Comparison of ENCODE assay signal across 14 mouse cellular contexts in the genomic region with DNA sequence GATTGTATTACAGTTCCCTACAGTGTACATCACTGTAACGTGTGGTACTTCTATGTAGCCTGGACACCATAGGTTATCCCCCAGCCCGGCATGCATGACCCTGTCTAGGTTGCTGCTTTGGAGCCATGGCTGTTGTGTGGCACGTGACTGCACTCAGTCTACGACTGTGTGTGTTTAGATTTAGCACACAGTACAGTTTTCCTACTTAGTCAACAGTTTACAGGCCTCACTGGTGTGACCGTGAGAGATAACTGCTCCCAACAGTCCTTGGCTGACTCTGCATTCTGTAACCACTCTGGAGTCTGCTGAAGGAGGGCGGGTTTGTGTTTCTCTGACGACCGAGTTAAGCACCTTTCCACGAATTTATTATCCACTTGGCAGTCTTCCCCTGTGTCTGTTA.
A peak's percentile ranks its signal among the peaks of the same experiment; 100 is the strongest.
DNase-seq lines count a peak whose midpoint lies in the region; ATAC-seq and TF ChIP-seq lines count a peak whose summit lies in the region.
"Had no signal": no experiment of that assay in that cellular context is flagged by ENCODE, and none has a peak within 500 bp of the region (broad histone marks: within the 10 kb centered on the region; RNA-seq: fewer than 3 reads in every experiment).

No protein-coding gene starts in this region.

- peak overlapping the region; percentile 76 for H3K27ac ChIP-seq in kidney, embryonic 15.5 days
- H3K27ac ChIP-seq in midbrain, embryonic 16.5 days (ENCODE audit: low read length) = no peak overlapping the region
- H3K27ac ChIP-seq in midbrain, postnatal 0 days (ENCODE audit: low read depth, low read length) = no peak overlapping the region
- H3K27ac ChIP-seq in limb, embryonic 13.5 days = no peak overlapping the region; the same call in 1 of the 2 replicates
- H3K27ac ChIP-seq: forebrain, embryonic 12.5 days; left cerebral cortex, adult 2 months had no signal

- peak; percentile 56; the same call in 1 of the 2 replicates for ATAC-seq in kidney, embryonic 15.5 days (replicated peaks; ENCODE audit: low FRiP score)
- peak; percentile 28; the same call in 1 of the 2 replicates for ATAC-seq in midbrain, embryonic 16.5 days
- ATAC-seq in midbrain, postnatal 0 days (ENCODE audit: low FRiP score) = no peak
- ATAC-seq in limb, embryonic 13.5 days (ENCODE audit: low FRiP score, low read depth) = peak; percentile 59; the same call in 1 of the 2 replicates
- ATAC-seq in inflammation-experienced regulatory T-cells, adult 6 months = no peak

- H3K36me3 ChIP-seq in kidney, embryonic 15.5 days = no peaks in the 10 kb centered on the region
- no peaks in the 10 kb centered on the region for H3K36me3 ChIP-seq in midbrain, embryonic 16.5 days (ENCODE audit: control insufficient read depth, insufficient read depth, low read length)
- no peaks in the 10 kb centered on the region for H3K36me3 ChIP-seq in midbrain, postnatal 0 days (ENCODE audit: insufficient read depth, low read length)
- H3K36me3 ChIP-seq in limb, embryonic 13.5 days = no peaks in the 10 kb centered on the region
- H3K36me3 ChIP-seq: forebrain, embryonic 12.5 days; limb, embryonic 12.5 days had no signal

- no peaks in the 10 kb centered on the region for H3K9me3 ChIP-seq in kidney, embryonic 15.5 days (replicated peaks)
- no peaks in the 10 kb centered on the region for H3K9me3 ChIP-seq in midbrain, embryonic 16.5 days (replicated peaks; ENCODE audit: control insufficient read depth, low read length, poor library complexity, severe bottlenecking)
- H3K9me3 ChIP-seq in midbrain, postnatal 0 days (ENCODE audit: low read length) = no peaks in the 10 kb centered on the region
- H3K9me3 ChIP-seq in limb, embryonic 13.5 days = no peaks in the 10 kb centered on the region
- H3K9me3 ChIP-seq: forebrain, embryonic 12.5 days; limb, embryonic 12.5 days had no signal

- no peaks in the 10 kb centered on the region for H3K27me3 ChIP-seq in kidney, embryonic 15.5 days
- H3K27me3 ChIP-seq in midbrain, embryonic 16.5 days (ENCODE audit: control insufficient read depth, insufficient read depth, low read depth, low read length) = no peaks in the 10 kb centered on the region
- no peaks in the 10 kb centered on the region for H3K27me3 ChIP-seq in midbrain, postnatal 0 days (ENCODE audit: insufficient read depth, low read length)
- peaks cover 10% of the 10 kb centered on the region for H3K27me3 ChIP-seq in limb, embryonic 13.5 days
- H3K27me3 ChIP-seq: forebrain, embryonic 12.5 days; limb, embryonic 12.5 days had no signal

- H3K4me3 ChIP-seq in kidney, embryonic 15.5 days (replicated peaks) = no peak overlapping the region
- no peak overlapping the region for H3K4me3 ChIP-seq in midbrain, embryonic 16.5 days (ENCODE audit: low read depth, low read length)
- no peak overlapping the region for H3K4me3 ChIP-seq in midbrain, postnatal 0 days (ENCODE audit: low read depth, low read length)
- H3K4me3 ChIP-seq in limb, embryonic 13.5 days = no peak overlapping the region
- H3K4me3 ChIP-seq: forebrain, embryonic 12.5 days; left cerebral cortex, adult 2 months; limb, embryonic 12.5 days had no signal

- no peak for TF ChIP-seq CTCF in midbrain, postnatal 0 days (IDR thresholded peaks at IDR 0.05)

- no peak overlapping the region for H3K4me2 ChIP-seq in kidney, embryonic 15.5 days
- H3K4me2 ChIP-seq in midbrain, embryonic 16.5 days (ENCODE audit: low read length) = no peak overlapping the region
- no peak overlapping the region for H3K4me2 ChIP-seq in midbrain, postnatal 0 days (ENCODE audit: low read depth, low read length, poor library complexity, severe bottlenecking)
- no peak overlapping the region for H3K4me2 ChIP-seq in limb, embryonic 13.5 days (replicated peaks)
- H3K4me2 ChIP-seq: forebrain, embryonic 12.5 days; limb, embryonic 12.5 days; lung, embryonic 14.5 days had no signal

- 60% methylated on average over 9 of the region's 9 CpGs for WGBS in kidney, embryonic 15.5 days
- 72% methylated on average over 9 of the region's 9 CpGs for WGBS in midbrain, embryonic 16.5 days
- WGBS in midbrain, postnatal 0 days = 69% methylated on average over 9 of the region's 9 CpGs
- 51% methylated on average over 9 of the region's 9 CpGs for WGBS in limb, embryonic 13.5 days

- H3K4me1 ChIP-seq in kidney, embryonic 15.5 days = peaks cover 12% of the 10 kb centered on the region
- H3K4me1 ChIP-seq in midbrain, embryonic 16.5 days (ENCODE audit: control insufficient read depth, insufficient read depth, low read length) = peaks cover 9% of the 10 kb centered on the region
- H3K4me1 ChIP-seq in midbrain, postnatal 0 days (ENCODE audit: insufficient read depth, low read length) = no peaks in the 10 kb centered on the region
- H3K4me1 ChIP-seq in limb, embryonic 13.5 days = peaks cover 18% of the 10 kb centered on the region

- no peak overlapping the region for H3K9ac ChIP-seq in kidney, embryonic 15.5 days
- no peak overlapping the region for H3K9ac ChIP-seq in midbrain, embryonic 16.5 days (ENCODE audit: low read depth, low read length)
- no peak overlapping the region for H3K9ac ChIP-seq in midbrain, postnatal 0 days (replicated peaks; ENCODE audit: low read length, poor library complexity, severe bottlenecking)
- H3K9ac ChIP-seq in limb, embryonic 13.5 days = no peak overlapping the region
- H3K9ac ChIP-seq: forebrain, embryonic 12.5 days; limb, embryonic 12.5 days; lung, embryonic 14.5 days had no signal

- intact Hi-C loops in left cerebral cortex, postnatal 25 days (cut with DNase I) = no loop called here

- no peak for DNase-seq in kidney, adult 11 months
- DNase-seq in midbrain, postnatal 0 days (ENCODE audit: low spot score) = no peak
- no peak for DNase-seq in left cerebral cortex, postnatal 25 days (ENCODE audit: low spot score in 2 of 2)
- DNase-seq: cerebellum, adult 9-10 months; gastrocnemius, postnatal 14 days; lung, postnatal 4 days had no signal

Comparison
In these comparisons a context has a peak if more than half of its experiments do, and no peak if none do; other contexts are left out.
1. ATAC-seq: peak in kidney, embryonic 15.5 days (single experiment), midbrain, embryonic 16.5 days (single experiment) and limb, embryonic 13.5 days (single experiment); none in midbrain, postnatal 0 days (single experiment) and inflammation-experienced regulatory T-cells, adult 6 months (single experiment).